Mouse (Mus musculus) left cerebral cortex, adult 2 months (tissue): ENCODE data around the gene Siae. TPM values are rescaled to one million over a fixed set of nuclear protein-coding genes. Genes with fewer than 3 reads are reported as not detected.

Source experiments
- DNase-seq, 2 experiments: peaks; one replicate each; pipeline ENCODE4 v3.0.0; 2021 to 2022; ENCODE audit warnings: low spot score in 2 of 2, mixed read lengths in 1 of 2; ENCODE audit errors: extremely low spot score in 1 of 2
- H3K27ac ChIP-seq: fragments of 200-600 bp; 2 replicates; pipeline ENCODE4 v1.8.1; 2022
- H3K4me3 ChIP-seq: fragments of 200-600 bp; 2 replicates; pipeline ENCODE4 v1.8.1; 2022
- CTCF ChIP-seq: fragments of 200-600 bp; IDR thresholded peaks from 2 replicates; pipeline ENCODE4 v1.8.1; 2022; ENCODE audit warnings: antibody characterized with exemption, mild to moderate bottlenecking, moderate library complexity
- intact Hi-C: fragments of 180-260 bp; cut with DNase I; formaldehyde crosslinking; loops from one replicate; pipeline ENCODE4 v1.15.1; 2025
- total RNA-seq, 2 experiments: library from RNA; stranded (reverse); gene quantifications; 2 replicates each; pipeline ENCODE4 v1.2.3; 2021

The Siae gene
- total RNA-seq, 2 experiments from 2014 or later, result 17.1 to 18.8 TPM

- no peak overlapping the region for H3K4me3 ChIP-seq
- DNase-seq, result no peak
- TF ChIP-seq CTCF, result no peak
- intact Hi-C loops, result no loop called here
- no peak overlapping the region for H3K27ac ChIP-seq
These were observed 34.9 kb downstream of the Siae start for GRCm38 (mm10) chr9:37590381-37590780.

GRCm38 (mm10) chr9:37592025-37592424 is 36.5 kb downstream of the Siae start:
- no peak overlapping the region for H3K4me3 ChIP-seq
- intact Hi-C loops, result no loop called here
- DNase-seq, result no peak
- TF ChIP-seq CTCF, result no peak
- H3K27ac ChIP-seq, result no peak overlapping the region

- Histone ChIP-seq H3K4me3 (no peak overlapping the region), H3K27ac (no peak overlapping the region)
- intact Hi-C loops, result no loop called here
- DNase-seq, result no peak
- no peak for TF ChIP-seq CTCF
These were observed 37.1 kb downstream of the Siae start for GRCm38 (mm10) chr9:37592633-37593032.

GRCm38 (mm10) chr9:37593690-37594089 is 38.2 kb downstream of the Siae start:
- H3K27ac ChIP-seq, result no peak overlapping the region
- intact Hi-C loops, result no loop called here
- TF ChIP-seq CTCF, result no peak
- no peak for DNase-seq
- no peak overlapping the region for H3K4me3 ChIP-seq

GRCm38 (mm10) chr9:37595570-37595969 is 40.1 kb downstream of the Siae start:
- no peak for DNase-seq
- Histone ChIP-seq H3K27ac (no peak overlapping the region), H3K4me3 (no peak overlapping the region)
- intact Hi-C loops, result no loop called here
- TF ChIP-seq CTCF, result no peak

- no peak overlapping the region for H3K27ac ChIP-seq
- intact Hi-C loops, result no loop called here
- TF ChIP-seq CTCF, result no peak
These were observed 43.1 kb downstream of the Siae start for GRCm38 (mm10) chr9:37598637-37599036.

GRCm38 (mm10) chr9:37600538-37601205 is 45.2 kb downstream of the Siae start:
- intact Hi-C loops, result no loop called here
- no peak overlapping the region for H3K27ac ChIP-seq
- no peak for TF ChIP-seq CTCF
- no peak overlapping the region for H3K4me3 ChIP-seq
- DNase-seq, result no peak

More at GRCm38 (mm10) chr9:37598637-37599036, 43.1 kb downstream of the Siae start:
- no peak for DNase-seq
- H3K4me3 ChIP-seq, result no peak overlapping the region

GRCm38 (mm10) chr9:37605089-37605488 is 49.6 kb downstream of the Siae start:
- no peak for DNase-seq
- intact Hi-C loops, result no loop called here
- Histone ChIP-seq H3K4me3 (no peak overlapping the region), H3K27ac (no peak overlapping the region)
- no peak for TF ChIP-seq CTCF

- no peak for TF ChIP-seq CTCF
- H3K4me3 ChIP-seq, result no peak overlapping the region
- DNase-seq, result no peak
- no peak overlapping the region for H3K27ac ChIP-seq
- intact Hi-C loops, result no loop called here
These were observed 54.1 kb downstream of the Siae start for GRCm38 (mm10) chr9:37609558-37609957.

- DNase-seq, result peak; percentile 81 to 88
- peak within 1 kb of the TSS; percentile 95 for H3K27ac ChIP-seq
- peak within 1 kb of the TSS; percentile 60 for H3K4me3 ChIP-seq
- intact Hi-C loops, result loop anchor here (1.0 to 2.0 kb wide), 3 partner anchors 37 to 153 kb away; partner anchors contain the start of gene Nrgn
- TF ChIP-seq CTCF, result no peak
These were observed 57.8 kb downstream of the Siae start, which contains the start of gene Spa17 for GRCm38 (mm10) chr9:37613182-37613910. TSS of gene Spa17 (minus strand) at chr9:37613722.

- Histone ChIP-seq H3K27ac (peak overlapping the region; percentile 95), H3K4me3 (peak overlapping the region; percentile 60)
- TF ChIP-seq CTCF, result no peak
- intact Hi-C loops, result loop anchor here (1.0 to 2.0 kb wide), 4 partner anchors 37 to 154 kb away; partner anchors contain the start of gene Nrgn
- no peak for DNase-seq
These were observed 58.4 kb downstream of the Siae start for GRCm38 (mm10) chr9:37613911-37614280.

GRCm38 (mm10) chr9:37614316-37614715 is 58.8 kb downstream of the Siae start:
- intact Hi-C loops, result loop anchor here (2.0 kb wide), 1 partner anchor 46 kb away; no protein-coding TSS in a partner anchor
- no peak for DNase-seq
- no peak for TF ChIP-seq CTCF
- Histone ChIP-seq H3K4me3 (peak overlapping the region; percentile 60), H3K27ac (peak overlapping the region; percentile 95)
